Mouse (Mus musculus) heart, embryonic 11.5 days (tissue): ENCODE data around the gene Slc5a5. TPM values are rescaled to one million over a fixed set of nuclear protein-coding genes. Genes with fewer than 3 reads are reported as not detected.
A peak's percentile ranks its signal among the peaks of the same experiment; 100 is the strongest.

Experiments used
- ATAC-seq: fragments of 200-750 bp; cut with Nextera tagmentation; replicated peaks from 2 replicates; pipeline ENCODE4 v1.8.0; 2017; ENCODE audit warnings: moderate library complexity; ENCODE audit not compliant: insufficient number of reproducible peaks, low FRiP score, low TSS enrichment
- H3K27ac ChIP-seq: fragments of 300-500 bp; sonication (generic); 2 replicates; pipeline ENCODE4 v1.5.1; 2014; ENCODE audit warnings: mild to moderate bottlenecking, low read depth, low read length
- H3K27me3 ChIP-seq: fragments of 300-500 bp; sonication (generic); 2 replicates; pipeline ENCODE4 v1.6.1; 2014; ENCODE audit warnings: mild to moderate bottlenecking, low read length, mixed read lengths; ENCODE audit not compliant: control insufficient read depth, insufficient read depth
- H3K36me3 ChIP-seq: fragments of 300-500 bp; sonication (generic); 2 replicates; pipeline ENCODE4 v1.6.1; 2014; ENCODE audit warnings: mild to moderate bottlenecking, low read length, moderate library complexity, mixed read lengths; ENCODE audit not compliant: control insufficient read depth, insufficient read depth
- H3K4me1 ChIP-seq: fragments of 300-500 bp; sonication (generic); 2 replicates; pipeline ENCODE4 v1.6.1; 2014; ENCODE audit warnings: low read length; ENCODE audit not compliant: control insufficient read depth, insufficient read depth
- H3K4me2 ChIP-seq: fragments of 300-500 bp; sonication (generic); 2 replicates; pipeline ENCODE4 v1.6.1; 2014; ENCODE audit warnings: mild to moderate bottlenecking, moderate library complexity
- H3K4me3 ChIP-seq: fragments of 300-500 bp; sonication (generic); 2 replicates; pipeline ENCODE4 v1.5.1; 2014; ENCODE audit warnings: low read depth, low read length
- H3K9ac ChIP-seq: fragments of 300-500 bp; sonication (generic); 2 replicates; pipeline ENCODE4 v1.6.1; 2014; ENCODE audit warnings: mild to moderate bottlenecking, low read depth, low read length, moderate library complexity
- H3K9me3 ChIP-seq: fragments of 300-500 bp; sonication (generic); replicated peaks from 2 replicates; pipeline ENCODE4 v1.6.1; 2016; ENCODE audit warnings: low read length; ENCODE audit not compliant: control insufficient read depth
- WGBS: fragments of 180-500 bp; shearing (Covaris S2); extraction: QIAGEN DNeasy Blood & Tissue Kit; methylation state at CpG from one replicate; pipeline ENCODE4 v1.1.7; 2014; ENCODE audit not compliant: insufficient replicate concordance; 5-methylcytosine and 5-hydroxymethylcytosine counted together
- microRNA counts: library from miRNA; unstranded; fragments of <30 nt; microRNA quantifications from one replicate; lab custom pipeline; 2015
- microRNA-seq: library from miRNA; unstranded; fragments of <30 nt; microRNA quantifications from one replicate; pipeline ENCODE4, GENCODE M21; 2016; ENCODE audit warnings: borderline number of aligned reads
- polyA plus RNA-seq: library from polyadenylated mRNA; unstranded; fragments of >200 nt; fragmentation: Nextera tagmentation; extraction: Ambion mirVana; gene quantifications from 2 replicates; pipeline ENCODE4 v1.2.1, GENCODE M21; 2014

The Slc5a5 gene
- polyA plus RNA-seq, 1 experiment from 2014 or later: 0.06 TPM

DNA sequence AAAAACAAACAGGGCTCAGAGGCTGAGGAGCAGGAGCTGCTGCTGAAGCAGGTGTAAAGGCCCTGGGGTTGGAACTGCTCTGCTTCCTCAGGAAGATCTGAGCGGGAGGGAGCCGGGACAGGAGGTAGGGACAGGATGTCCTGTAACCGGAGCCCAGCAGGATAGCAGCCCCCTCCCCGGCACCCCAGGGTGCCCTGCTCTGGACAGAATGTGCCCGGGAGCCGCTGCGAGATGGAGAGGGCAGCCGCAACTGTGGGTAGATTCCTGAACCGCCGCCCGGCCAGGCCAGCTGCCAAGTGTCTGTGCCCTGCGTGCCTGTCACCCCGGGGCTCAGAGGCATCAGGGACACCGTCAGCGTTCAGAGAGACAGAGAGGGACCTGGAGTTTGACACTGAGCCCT lies 59.0 kb downstream of the Slc5a5 start:
- Histone ChIP-seq H3K9ac (no peak overlapping the region), H3K36me3 (0 out of 2 replicates have a peak, but pooled peaks cover 3% of the 10 kb centered on the region), H3K27me3 (no peaks in the 10 kb centered on the region; the same call in 1 of the 2 replicates), H3K27ac (no peak overlapping the region), H3K9me3 (no peaks in the 10 kb centered on the region), H3K4me2 (no peak overlapping the region), H3K4me1 (peaks cover 5% of the 10 kb centered on the region), H3K4me3 (no peak overlapping the region)
- WGBS: 31% methylated on average over 15 of the region's 15 CpGs
- no peak for ATAC-seq

DNA sequence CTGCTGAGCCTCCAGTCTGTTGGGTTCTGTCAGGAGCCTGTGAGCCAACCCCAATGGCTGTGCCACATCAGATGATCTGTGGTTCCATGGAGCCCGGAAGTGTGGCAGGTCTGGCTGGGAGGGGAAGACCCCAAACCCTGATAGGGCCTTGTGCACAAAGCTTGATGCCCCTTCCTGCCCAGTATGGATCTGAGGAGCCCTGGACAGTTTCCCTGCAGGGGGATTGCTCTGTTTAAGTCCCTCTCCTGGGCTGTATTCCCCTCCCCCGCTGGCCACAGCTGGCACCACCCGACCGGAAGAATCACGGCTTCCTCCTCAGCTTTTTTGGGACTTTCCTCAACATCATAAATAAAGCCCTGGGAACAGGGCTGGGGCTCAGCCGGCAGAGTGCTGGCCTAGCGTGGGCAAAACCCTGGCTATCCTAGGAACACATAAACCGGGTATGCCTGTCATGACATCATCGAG lies 59.5 kb downstream of the Slc5a5 start:
- H3K4me1 ChIP-seq: 0 out of 2 replicates have a peak, but pooled peaks cover 2% of the 10 kb centered on the region
- 0 out of 2 replicates have a peak, but pooled peaks cover 3% of the 10 kb centered on the region for H3K36me3 ChIP-seq
- H3K27me3 ChIP-seq: no peaks in the 10 kb centered on the region; the same call in 1 of the 2 replicates
- no peak overlapping the region for H3K27ac ChIP-seq
- H3K4me2 ChIP-seq: no peak overlapping the region
- no peaks in the 10 kb centered on the region for H3K9me3 ChIP-seq
- no peak overlapping the region for H3K4me3 ChIP-seq
- 48% methylated on average over 9 of the region's 9 CpGs for WGBS
- ATAC-seq: no peak
- H3K9ac ChIP-seq: no peak overlapping the region

MicroRNA genes within 50 kb of the gene (microRNA counts, 519-probe panel; counts per million panel counts)
- 32.2 counts per million for microRNA mmu-miR-1969 (lab: Ali Mortazavi, UCI)

Small RNA genes within 50 kb of the gene (microRNA-seq; reads per million reads assigned to microRNA genes)
- gene Mir1969 (4.7 reads per million, percentile 37 among the genes with 10 or more reads in this experiment), gene Mir7067 (0.47 reads per million)

Other genes starting within 250 kb of the Slc5a5 start
- gene Pgpep1, start 232.4 kb downstream of the Slc5a5 start, polyA plus RNA-seq: 38.9 and 41.6 TPM in 2 replicates
- 296 and 308 TPM in 2 replicates for gene Lsm4, start 219.5 kb downstream of the Slc5a5 start, polyA plus RNA-seq
- 97.8 and 102 TPM in 2 replicates for gene Jund, start 193.8 kb downstream of the Slc5a5 start, polyA plus RNA-seq
- gene Iqcn, start 189.3 kb downstream of the Slc5a5 start, polyA plus RNA-seq: not detected in 2 replicates
- not detected in 2 replicates for gene Gm3336, start 174.2 kb downstream of the Slc5a5 start, polyA plus RNA-seq
- not detected in 2 replicates for gene Pde4c, start 169.0 kb downstream of the Slc5a5 start, polyA plus RNA-seq
- 16.2 and 21.3 TPM in 2 replicates for gene Rab3a, start 138.1 kb downstream of the Slc5a5 start, polyA plus RNA-seq
- 42.5 and 42.6 TPM in 2 replicates for gene Mpv17l2, start 131.8 kb downstream of the Slc5a5 start, polyA plus RNA-seq
- gene Pik3r2, start 116.0 kb downstream of the Slc5a5 start, polyA plus RNA-seq: 21.5 and 23.1 TPM in 2 replicates
- gene Mast3, start 87.7 kb downstream of the Slc5a5 start, polyA plus RNA-seq: 7.8 and 8.5 TPM in 2 replicates
- 0.07 TPM in 1 of 2 replicates, not detected in the other for gene Il12rb1, start 84.3 kb downstream of the Slc5a5 start, polyA plus RNA-seq
- gene Arrdc2, start 53.0 kb downstream of the Slc5a5 start, polyA plus RNA-seq: 2.4 and 3.2 TPM in 2 replicates
- gene Kcnn1, start 29.5 kb downstream of the Slc5a5 start, polyA plus RNA-seq: 0.55 and 1.1 TPM in 2 replicates
- gene Ccdc124, start 18.8 kb downstream of the Slc5a5 start, polyA plus RNA-seq: 102 and 109 TPM in 2 replicates
- gene Rpl18a, start 4.7 kb upstream of the Slc5a5 start, polyA plus RNA-seq: 2,782 and 3,146 TPM in 2 replicates
- gene Map1s, start 13.2 kb upstream of the Slc5a5 start, polyA plus RNA-seq: 26.0 and 31.1 TPM in 2 replicates